Mouse (Mus musculus) liver, embryonic 12.5 days (tissue): Measurements from ENCODE around the gene Mpp2. TPM values are rescaled to one million over a fixed set of nuclear protein-coding genes. Genes with fewer than 3 reads are reported as not detected.

Source experiments
- ATAC-seq: fragments of 200-750 bp; cut with Nextera tagmentation; 2 replicates; pipeline ENCODE4 v1.8.0; 2017; ENCODE audit warnings: moderate number of reproducible peaks, mild to moderate bottlenecking, moderate library complexity
- H3K27ac ChIP-seq: fragments of 300-500 bp; sonication (generic); 2 replicates; pipeline ENCODE4 v1.5.1; 2016; ENCODE audit warnings: mild to moderate bottlenecking
- H3K27me3 ChIP-seq: fragments of 300-500 bp; sonication (generic); replicated peaks from 2 replicates; pipeline ENCODE4 v1.6.1; 2016; ENCODE audit warnings: mild to moderate bottlenecking, moderate library complexity
- H3K36me3 ChIP-seq: fragments of 300-500 bp; sonication (generic); 2 replicates; pipeline ENCODE4 v1.6.1; 2016; ENCODE audit warnings: mild to moderate bottlenecking, moderate library complexity
- H3K4me1 ChIP-seq: fragments of 300-500 bp; sonication (generic); 2 replicates; pipeline ENCODE4 v1.6.1; 2016
- H3K4me2 ChIP-seq: fragments of 300-500 bp; sonication (generic); 2 replicates; pipeline ENCODE4 v1.6.1; 2016; ENCODE audit warnings: mild to moderate bottlenecking, moderate library complexity
- H3K4me3 ChIP-seq: fragments of 300-500 bp; sonication (generic); 2 replicates; pipeline ENCODE4 v1.5.1; 2016; ENCODE audit warnings: mild to moderate bottlenecking, moderate library complexity
- H3K9ac ChIP-seq: fragments of 300-500 bp; sonication (generic); 2 replicates; pipeline ENCODE4 v1.6.1; 2016; ENCODE audit warnings: mild to moderate bottlenecking, moderate library complexity
- H3K9me3 ChIP-seq: fragments of 300-500 bp; sonication (generic); replicated peaks from 2 replicates; pipeline ENCODE4 v1.6.1; 2016; ENCODE audit warnings: mild to moderate bottlenecking, moderate library complexity
- WGBS: fragments of 180-500 bp; shearing (Covaris S2); methylation state at CpG from one replicate; pipeline ENCODE4 v1.1.7; 2016; ENCODE audit not compliant: insufficient replicate concordance; 5-methylcytosine and 5-hydroxymethylcytosine counted together
- polyA plus RNA-seq: library from polyadenylated mRNA; unstranded; fragments of >200 nt; fragmentation: Nextera tagmentation; extraction: Ambion mirVana; gene quantifications from 2 replicates; pipeline ENCODE4 v1.2.1, GENCODE M21; 2016

Gene Mpp2
- polyA plus RNA-seq, 1 experiment from 2014 or later: 15.1 TPM

DNA sequence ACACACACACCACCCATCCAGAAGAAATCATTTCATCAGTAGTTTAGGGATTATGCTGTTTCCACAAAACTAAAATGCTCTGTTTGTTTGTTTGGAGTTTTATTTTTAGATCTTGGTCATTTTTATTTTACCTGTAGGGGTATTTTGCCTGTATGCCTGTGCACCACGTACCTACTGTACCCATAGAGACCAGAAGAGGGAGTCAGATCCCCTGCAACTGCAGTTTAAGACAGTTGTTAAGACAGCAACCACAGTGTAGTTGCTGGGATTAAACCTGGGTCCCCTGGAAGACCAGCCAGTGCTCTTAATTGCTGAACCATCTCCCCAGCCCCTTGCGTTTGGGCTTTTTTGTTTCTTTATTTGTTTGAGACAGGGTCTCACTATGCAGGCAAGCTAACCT, 19.3 kb downstream of the Mpp2 start:
- H3K9me3 ChIP-seq: no peaks in the 10 kb centered on the region
- peaks cover 16% of the 10 kb centered on the region; the same call in 1 of the 2 replicates for H3K4me1 ChIP-seq
- H3K4me3 ChIP-seq: no peak overlapping the region
- H3K27me3 ChIP-seq: peaks cover 25% of the 10 kb centered on the region
- H3K27ac ChIP-seq: no peak overlapping the region
- no peak for ATAC-seq
- H3K36me3 ChIP-seq: peaks cover 14% of the 10 kb centered on the region
- no peak overlapping the region for H3K4me2 ChIP-seq
- 24% methylated on average over 2 of the region's 2 CpGs for WGBS
- H3K9ac ChIP-seq: no peak overlapping the region

DNA sequence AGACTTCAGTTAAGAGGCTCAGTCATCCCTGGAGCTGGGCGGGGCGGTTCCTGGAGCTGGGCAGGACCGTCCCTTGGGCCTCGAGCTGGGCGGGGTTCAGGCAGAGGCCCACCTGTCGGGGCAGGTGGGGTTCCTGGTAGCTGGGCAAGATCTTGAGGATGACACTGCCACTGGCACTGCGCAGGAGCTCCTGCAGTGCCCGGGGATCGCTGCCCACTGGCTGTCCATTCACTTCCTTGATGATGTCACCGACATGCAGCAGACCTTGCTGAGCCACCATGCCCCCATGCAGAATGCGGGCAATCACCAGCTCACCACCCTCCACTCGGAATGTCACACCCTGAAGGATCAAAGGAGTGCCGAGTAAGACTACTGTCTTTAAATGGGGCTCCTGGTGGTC, 25.2 kb downstream of the Mpp2 start:
- H3K4me2 ChIP-seq: no peak overlapping the region
- H3K4me1 ChIP-seq: peaks cover 27% of the 10 kb centered on the region
- no peak overlapping the region for H3K27ac ChIP-seq
- WGBS: 57% methylated on average over 13 of the region's 13 CpGs
- ATAC-seq: no peak
- H3K9ac ChIP-seq: no peak overlapping the region
- H3K9me3 ChIP-seq: no peaks in the 10 kb centered on the region
- no peak overlapping the region for H3K4me3 ChIP-seq
- peaks cover 30% of the 10 kb centered on the region for H3K27me3 ChIP-seq
- peaks cover 56% of the 10 kb centered on the region for H3K36me3 ChIP-seq

DNA sequence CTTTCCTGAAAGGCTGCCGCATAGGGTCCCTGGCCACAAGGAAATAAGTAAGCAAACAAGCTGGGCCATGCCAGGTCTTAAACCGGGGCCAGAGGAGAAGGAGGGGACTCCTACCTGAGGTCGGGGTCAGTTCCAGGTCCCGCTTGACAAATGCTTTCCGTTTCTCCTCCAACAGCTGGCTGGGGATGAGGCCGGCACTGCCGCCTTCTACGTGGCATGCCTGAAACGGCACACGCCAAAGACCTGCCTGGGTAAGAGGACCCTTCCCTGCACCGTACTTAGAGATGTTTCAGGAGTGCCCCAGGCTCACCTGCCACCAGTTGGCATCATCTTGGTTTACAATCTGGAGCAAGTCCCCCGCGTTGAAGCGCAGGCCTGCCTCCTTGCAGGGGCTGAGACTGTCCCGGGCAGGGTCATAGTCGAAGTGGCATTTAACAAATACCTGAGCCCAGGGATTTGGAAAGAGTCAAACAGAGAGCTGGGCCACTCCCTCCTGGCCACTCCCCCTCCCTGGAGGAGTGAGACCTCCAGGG, 26.3 kb downstream of the Mpp2 start:
- no peak overlapping the region for H3K4me3 ChIP-seq
- H3K4me1 ChIP-seq: peaks cover 24% of the 10 kb centered on the region
- peaks cover 56% of the 10 kb centered on the region for H3K36me3 ChIP-seq
- ATAC-seq: no peak
- H3K9ac ChIP-seq: 0 out of 2 replicates have a peak overlapping the region, but pooled peaks have one; percentile 2
- H3K27ac ChIP-seq: no peak overlapping the region
- 34% methylated on average over 16 of the region's 16 CpGs for WGBS
- no peak overlapping the region for H3K4me2 ChIP-seq
- no peaks in the 10 kb centered on the region for H3K9me3 ChIP-seq
- H3K27me3 ChIP-seq: peaks cover 41% of the 10 kb centered on the region

DNA sequence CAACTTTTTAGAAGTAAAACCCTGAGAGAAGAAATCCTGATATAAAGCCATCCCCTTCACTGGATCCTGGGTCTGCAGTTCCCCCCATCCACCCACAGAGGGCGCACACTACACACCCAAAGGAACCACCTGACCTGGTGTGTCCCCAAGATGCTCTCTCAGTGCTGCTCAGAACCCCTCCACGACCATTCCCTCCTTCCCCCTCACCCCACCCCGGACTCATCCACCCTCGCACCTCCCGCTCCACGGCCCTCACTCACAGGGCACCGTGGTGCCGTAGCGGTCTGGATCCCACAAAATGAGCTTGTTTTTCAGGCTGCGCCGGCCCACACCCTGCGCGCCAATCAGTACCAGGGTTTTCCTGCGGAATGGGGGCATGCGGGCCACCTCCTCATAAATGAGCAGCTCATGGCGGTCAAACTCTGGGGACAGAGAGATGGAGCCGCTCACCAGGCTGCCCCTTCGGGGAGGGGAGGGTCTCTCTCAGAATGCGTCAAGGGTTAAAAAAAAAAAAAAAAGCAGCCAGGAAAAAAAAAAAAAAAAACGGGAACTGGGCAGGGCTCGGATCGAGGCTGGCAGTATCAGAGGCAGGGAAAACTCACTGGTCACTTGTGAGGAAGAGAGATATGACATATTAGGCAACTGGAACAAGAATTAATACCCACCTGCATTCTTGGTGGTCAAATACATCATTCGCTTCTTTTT, 26.9 kb downstream of the Mpp2 start:
- Histone ChIP-seq H3K27ac (no peak overlapping the region), H3K9ac (no peak overlapping the region), H3K4me2 (peak overlapping the region; percentile 65), H3K4me1 (peaks cover 24% of the 10 kb centered on the region), H3K4me3 (peak overlapping the region; percentile 36), H3K9me3 (no peaks in the 10 kb centered on the region), H3K27me3 (peaks cover 47% of the 10 kb centered on the region), H3K36me3 (peaks cover 55% of the 10 kb centered on the region)
- ATAC-seq: peak; percentile 47
- 7% methylated on average over 22 of the region's 23 CpGs for WGBS

DNA sequence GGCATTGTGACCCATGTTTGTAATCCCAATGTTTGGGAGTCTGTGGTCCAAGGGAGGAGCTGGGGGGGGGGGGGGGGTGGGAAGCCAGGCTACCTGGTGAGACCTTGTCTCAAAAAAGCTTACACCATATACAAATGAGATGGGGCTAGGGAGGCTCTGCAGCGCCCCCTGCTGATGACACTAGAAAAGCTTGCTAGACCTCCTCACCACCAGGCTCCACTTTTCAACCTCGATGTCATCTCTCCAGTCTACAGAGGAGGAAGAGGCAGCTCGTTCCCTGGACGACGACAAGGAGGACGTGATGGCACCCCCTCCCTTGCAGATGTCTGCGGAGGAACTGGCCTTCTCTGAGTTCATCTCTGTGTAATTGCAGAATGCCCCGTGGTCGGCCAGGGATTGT, 34.5 kb downstream of the Mpp2 start:
- peaks cover 6% of the 10 kb centered on the region for H3K36me3 ChIP-seq
- H3K9me3 ChIP-seq: no peaks in the 10 kb centered on the region
- H3K27me3 ChIP-seq: peaks cover 63% of the 10 kb centered on the region
- WGBS: 23% methylated on average over 9 of the region's 9 CpGs
- H3K9ac ChIP-seq: no peak overlapping the region
- no peak overlapping the region for H3K4me2 ChIP-seq
- H3K27ac ChIP-seq: no peak overlapping the region
- H3K4me3 ChIP-seq: no peak overlapping the region
- H3K4me1 ChIP-seq: no peaks in the 10 kb centered on the region
- ATAC-seq: no peak

DNA sequence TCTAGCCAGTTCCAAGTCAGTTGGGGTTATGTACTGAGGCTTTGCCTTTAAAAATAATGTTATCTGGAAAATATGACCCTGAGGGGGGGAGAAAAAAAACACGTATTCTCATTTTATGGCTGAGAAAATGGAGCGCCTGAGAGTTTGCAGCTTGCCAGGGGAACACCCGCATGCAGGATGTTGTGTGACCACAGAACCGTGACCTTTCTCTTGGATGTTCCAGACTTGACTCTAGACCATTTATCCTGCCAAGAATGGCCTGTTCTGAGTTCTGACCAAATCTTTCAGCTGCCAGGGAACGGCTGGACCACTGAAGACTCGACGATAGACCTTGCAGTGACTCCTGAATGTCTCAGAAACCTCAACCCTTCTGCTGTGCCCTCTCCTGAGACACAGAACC, 35.1 kb downstream of the Mpp2 start:
- H3K27ac ChIP-seq: no peak overlapping the region
- ATAC-seq: no peak
- no peaks in the 10 kb centered on the region for H3K36me3 ChIP-seq
- no peak overlapping the region for H3K4me3 ChIP-seq
- no peak overlapping the region for H3K4me2 ChIP-seq
- H3K9ac ChIP-seq: no peak overlapping the region
- H3K9me3 ChIP-seq: no peaks in the 10 kb centered on the region
- WGBS: 62% methylated on average over 7 of the region's 7 CpGs
- no peaks in the 10 kb centered on the region for H3K4me1 ChIP-seq
- peaks cover 60% of the 10 kb centered on the region for H3K27me3 ChIP-seq

DNA sequence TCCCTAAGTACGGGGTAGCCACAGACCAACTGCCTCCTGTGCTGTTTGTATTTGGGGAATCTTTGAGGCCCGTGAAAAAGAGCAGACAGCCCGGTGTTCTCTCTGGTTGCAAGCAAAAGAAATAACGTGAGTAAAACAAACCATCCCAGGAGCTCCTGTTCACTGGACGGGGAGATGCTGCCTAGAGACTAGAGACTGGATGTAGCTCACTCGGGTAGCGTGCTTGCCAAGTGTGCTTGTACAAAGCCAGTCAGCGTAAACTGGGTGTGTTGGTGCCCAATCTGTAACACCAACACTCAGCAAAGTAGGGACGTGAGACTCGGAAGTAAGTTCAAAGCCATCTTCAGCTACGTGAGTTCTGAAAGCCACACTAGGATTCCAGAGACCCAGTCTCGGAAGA, 35.6 kb downstream of the Mpp2 start:
- no peaks in the 10 kb centered on the region for H3K9me3 ChIP-seq
- H3K36me3 ChIP-seq: no peaks in the 10 kb centered on the region
- H3K4me2 ChIP-seq: no peak overlapping the region
- H3K4me1 ChIP-seq: no peaks in the 10 kb centered on the region
- no peak for ATAC-seq
- no peak overlapping the region for H3K27ac ChIP-seq
- no peak overlapping the region for H3K9ac ChIP-seq
- peaks cover 55% of the 10 kb centered on the region for H3K27me3 ChIP-seq
- H3K4me3 ChIP-seq: no peak overlapping the region
- WGBS: 73% methylated on average over 12 of the region's 12 CpGs

DNA sequence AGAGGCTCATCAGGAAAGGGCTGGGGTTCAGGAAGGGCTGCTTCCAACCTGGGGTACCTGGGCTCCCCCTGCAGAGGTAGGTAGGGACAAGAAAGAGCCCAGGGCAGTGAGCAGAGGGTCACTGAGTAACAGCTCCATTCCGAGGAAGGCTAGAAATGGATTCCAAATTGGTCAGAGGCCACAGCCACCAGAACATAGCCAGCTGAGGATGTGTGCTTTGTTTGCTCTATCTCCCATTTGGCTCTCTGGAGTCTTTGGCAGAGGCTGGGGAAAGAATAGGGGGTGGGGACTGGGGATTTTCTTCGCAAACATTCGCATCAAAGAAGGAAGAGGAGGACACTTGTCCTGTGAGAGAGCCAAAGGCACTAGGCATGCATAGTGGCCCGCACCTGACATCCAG, 36.4 kb downstream of the Mpp2 start:
- Histone ChIP-seq H3K4me3 (no peak overlapping the region), H3K9me3 (no peaks in the 10 kb centered on the region), H3K9ac (no peak overlapping the region), H3K36me3 (no peaks in the 10 kb centered on the region), H3K4me1 (no peaks in the 10 kb centered on the region), H3K27ac (0 out of 2 replicates have a peak overlapping the region, but pooled peaks have one; percentile 30), H3K4me2 (no peak overlapping the region), H3K27me3 (peaks cover 53% of the 10 kb centered on the region)
- no peak for ATAC-seq
- WGBS: 48% methylated on average over 4 of the region's 4 CpGs

DNA sequence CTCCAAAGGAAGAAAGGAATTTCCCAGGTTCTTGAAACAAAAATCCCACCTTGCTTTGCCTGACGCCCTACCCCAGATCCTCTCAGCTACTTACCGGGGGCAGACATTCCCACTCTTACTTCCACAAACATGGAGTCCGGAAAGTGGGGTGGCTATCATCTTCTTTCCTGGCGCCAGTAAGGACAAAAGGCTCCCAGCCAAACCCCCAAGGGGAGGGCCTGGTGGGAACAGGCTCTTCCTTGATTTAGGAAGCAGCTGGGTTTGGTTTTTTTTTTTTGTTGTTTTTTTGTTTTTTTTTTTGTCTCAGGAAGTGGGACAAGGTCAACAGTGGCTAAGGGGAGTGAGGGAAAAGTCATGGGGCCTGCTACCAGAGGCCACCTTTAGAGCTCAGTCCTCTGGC, 36.8 kb downstream of the Mpp2 start:
- Histone ChIP-seq H3K4me1 (no peaks in the 10 kb centered on the region), H3K4me2 (no peak overlapping the region), H3K9me3 (no peaks in the 10 kb centered on the region), H3K4me3 (no peak overlapping the region), H3K9ac (no peak overlapping the region), H3K27me3 (peaks cover 51% of the 10 kb centered on the region), H3K36me3 (no peaks in the 10 kb centered on the region), H3K27ac (0 out of 2 replicates have a peak overlapping the region, but pooled peaks have one; percentile 30)
- no peak for ATAC-seq
- 55% methylated on average over 4 of the region's 4 CpGs for WGBS

DNA sequence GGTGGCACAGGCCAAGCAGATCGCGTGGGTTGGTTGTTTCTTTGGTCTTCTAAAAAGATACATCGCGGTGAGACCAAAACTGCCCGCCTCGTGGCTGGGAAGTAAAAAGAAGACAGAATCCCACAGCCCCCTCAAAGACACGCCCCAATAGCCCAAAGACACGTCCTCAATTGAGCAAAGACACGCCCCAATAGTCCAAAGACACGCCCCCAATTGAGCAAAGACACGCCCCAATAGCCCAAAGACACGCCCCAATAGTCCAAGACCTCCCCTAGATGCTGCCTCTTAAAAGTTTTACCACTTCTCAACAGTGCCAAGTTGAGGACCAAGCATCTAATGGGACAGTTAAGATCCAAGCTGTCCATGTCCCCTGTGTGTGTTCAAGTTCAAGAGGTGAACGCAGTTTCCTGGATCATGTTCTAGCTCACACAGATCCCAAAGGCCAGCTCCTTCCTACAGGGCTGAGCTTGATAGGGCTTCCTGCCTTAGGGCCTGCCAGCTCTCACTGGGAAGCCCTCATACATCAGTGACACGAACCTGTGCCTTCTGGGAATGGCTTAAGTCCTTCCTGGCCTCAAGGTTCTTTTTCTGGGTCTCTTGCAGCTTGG, 38.3 kb downstream of the Mpp2 start:
- Histone ChIP-seq H3K4me2 (no peak overlapping the region; the same call in 1 of the 2 replicates), H3K27me3 (peaks cover 42% of the 10 kb centered on the region), H3K9me3 (peaks cover 8% of the 10 kb centered on the region; the same call in 1 of the 2 replicates), H3K4me1 (no peaks in the 10 kb centered on the region), H3K4me3 (no peak overlapping the region), H3K36me3 (no peaks in the 10 kb centered on the region), H3K27ac (0 out of 2 replicates have a peak overlapping the region, but pooled peaks have one; percentile 34), H3K9ac (no peak overlapping the region)
- no peak for ATAC-seq
- WGBS: 45% methylated on average over 14 of the region's 14 CpGs

DNA sequence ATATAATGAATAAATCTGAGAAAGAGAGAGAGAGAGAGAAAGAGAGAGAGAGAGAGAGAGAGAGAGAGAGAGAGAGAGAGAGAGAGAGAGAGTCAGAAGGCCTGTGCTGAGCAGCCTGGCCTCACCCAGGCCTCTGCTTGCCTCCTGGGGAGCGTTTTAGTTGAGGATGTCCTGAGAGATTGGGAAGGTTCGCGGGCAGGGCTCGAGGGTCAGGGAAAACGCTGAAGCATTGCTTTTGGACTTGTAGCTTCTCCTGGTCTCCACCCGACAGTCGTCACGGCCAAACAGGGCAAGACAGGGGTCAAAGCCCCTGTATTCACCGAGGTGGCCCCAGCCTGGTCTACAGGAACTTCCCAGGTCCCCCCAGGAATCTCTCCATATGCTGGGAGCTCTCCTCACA, 41.7 kb downstream of the Mpp2 start:
- Histone ChIP-seq H3K9me3 (peaks cover 8% of the 10 kb centered on the region; the same call in 1 of the 2 replicates), H3K4me3 (no peak overlapping the region), H3K27ac (no peak overlapping the region), H3K4me1 (no peaks in the 10 kb centered on the region), H3K27me3 (0 out of 2 replicates have a peak, but pooled peaks cover 18% of the 10 kb centered on the region), H3K9ac (no peak overlapping the region), H3K4me2 (no peak overlapping the region), H3K36me3 (no peaks in the 10 kb centered on the region)
- 67% methylated on average over 9 of the region's 9 CpGs for WGBS
- no peak for ATAC-seq

DNA sequence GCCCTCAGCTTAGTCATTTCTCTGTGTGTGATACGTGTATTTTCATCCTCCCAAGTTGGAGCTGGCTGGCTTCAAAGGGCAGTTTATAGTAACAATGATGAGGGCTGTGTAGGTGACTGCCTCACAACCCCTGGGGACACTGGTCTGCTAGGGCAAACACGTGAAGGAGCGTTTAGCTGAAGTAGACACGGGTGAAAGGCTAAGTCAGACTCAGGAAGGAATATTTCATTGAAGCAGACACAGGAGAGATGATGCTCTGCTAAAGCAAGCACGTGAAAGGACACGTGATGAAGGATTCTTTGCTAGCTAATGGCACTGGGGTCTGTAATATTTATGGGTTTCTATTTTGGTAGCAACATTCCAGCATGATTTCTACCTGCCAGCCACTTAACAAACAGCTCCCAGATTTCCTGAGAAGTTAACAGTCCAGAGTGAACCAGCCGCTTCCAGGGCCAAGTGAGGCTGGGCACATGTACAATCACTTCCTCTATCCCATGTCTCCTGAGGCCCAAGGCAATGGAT, 43.6 kb downstream of the Mpp2 start:
- ATAC-seq: no peak
- H3K36me3 ChIP-seq: no peaks in the 10 kb centered on the region
- peaks cover 11% of the 10 kb centered on the region; the same call in 1 of the 2 replicates for H3K9me3 ChIP-seq
- no peak overlapping the region for H3K27ac ChIP-seq
- H3K9ac ChIP-seq: no peak overlapping the region
- no peak overlapping the region for H3K4me2 ChIP-seq
- 0 out of 2 replicates have a peak, but pooled peaks cover 14% of the 10 kb centered on the region for H3K27me3 ChIP-seq
- H3K4me3 ChIP-seq: no peak overlapping the region
- WGBS: 68% methylated on average over 7 of the region's 7 CpGs
- H3K4me1 ChIP-seq: 0 out of 2 replicates have a peak, but pooled peaks cover 4% of the 10 kb centered on the region
